Mouse (Mus musculus) effector memory CD4-positive, alpha-beta T cell, adult 5 months (primary cell): ENCODE data around the gene Shroom4. TPM values are rescaled to one million over a fixed set of nuclear protein-coding genes. Genes with fewer than 3 reads are reported as not detected.

ENCODE experiments used
- polyA plus RNA-seq: library from polyadenylated mRNA; unstranded; fragments of 100-300 nt; shearing (Covaris generic); gene quantifications from one replicate; pipeline ENCODE4 v1.2.1, GENCODE M21; 2017

Gene Shroom4
- not detected for polyA plus RNA-seq

GRCm38 (mm10) chrX:6399626-6400397 lies at the start of gene Shroom4:
TSS of gene Shroom4 (plus strand) at chrX:6399854.

Other genes starting within 250 kb of the Shroom4 start
- gene Nudt10, start 226.8 kb upstream of the Shroom4 start, polyA plus RNA-seq, result not detected
- not detected for gene Bmp15, start 79.1 kb upstream of the Shroom4 start, polyA plus RNA-seq